Mouse (Mus musculus) liver, embryonic 14.5 days (tissue): ENCODE results near the gene Fbxw5. TPM values are rescaled to one million over a fixed set of nuclear protein-coding genes. Genes with fewer than 3 reads are reported as not detected.

ENCODE experiments used
- ATAC-seq: fragments of 200-750 bp; cut with Nextera tagmentation; 2 replicates; pipeline ENCODE4 v1.8.0; 2017; ENCODE audit warnings: moderate number of reproducible peaks, mild to moderate bottlenecking, moderate library complexity; ENCODE audit not compliant: insufficient read depth
- DNase-seq, 3 experiments: peaks; one replicate each; pipeline ENCODE4 v3.0.0-alpha.2; 2012 to 2013; ENCODE audit warnings: low read depth in 3 of 3, low spot score in 3 of 3
- H3K27ac ChIP-seq: fragments of 300-500 bp; sonication (generic); 2 replicates; pipeline ENCODE4 v1.5.1; 2014; ENCODE audit warnings: moderate library complexity, mild to moderate bottlenecking, control low read depth, inconsistent platforms
- H3K27me3 ChIP-seq: fragments of 300-500 bp; sonication (generic); 2 replicates; pipeline ENCODE4 v1.6.1; 2014; ENCODE audit warnings: mild to moderate bottlenecking, low read length, moderate library complexity; ENCODE audit not compliant: control insufficient read depth, insufficient read depth
- H3K36me3 ChIP-seq: fragments of 300-500 bp; sonication (generic); replicated peaks from 2 replicates; pipeline ENCODE4 v1.6.1; 2014; ENCODE audit warnings: low read depth; ENCODE audit not compliant: control insufficient read depth, insufficient read depth
- H3K4me1 ChIP-seq, 2 experiments: fragments of 200-500 bp in 1 of 2; fragments of 300-500 bp in 1 of 2; sonication (generic) in 1 of 2; replicated peaks; 2 replicates each; pipeline ENCODE4 v1.6.1; 2012 to 2014; ENCODE audit warnings: antibody characterized with exemption in 1 of 2, inconsistent platforms in 1 of 2, low read length in 1 of 2; ENCODE audit not compliant: control insufficient read depth in 2 of 2, insufficient read depth in 2 of 2
- H3K4me2 ChIP-seq: fragments of 300-500 bp; sonication (generic); 2 replicates; pipeline ENCODE4 v1.6.1; 2014; ENCODE audit warnings: low read depth, mild to moderate bottlenecking, control low read depth, moderate library complexity
- H3K4me3 ChIP-seq, 2 experiments: fragments of 200-500 bp in 1 of 2; fragments of 300-500 bp in 1 of 2; sonication (generic) in 1 of 2; 2 replicates each; pipeline ENCODE4 v1.5.1; 2012 to 2014; ENCODE audit warnings: low read depth in 2 of 2, low read length in 2 of 2, mild to moderate bottlenecking in 2 of 2, control low read depth in 1 of 2, inconsistent platforms in 1 of 2, moderate library complexity in 1 of 2; ENCODE audit not compliant: insufficient read depth in 1 of 2
- H3K9ac ChIP-seq: fragments of 300-500 bp; sonication (generic); replicated peaks from 2 replicates; pipeline ENCODE4 v1.6.1; 2014; ENCODE audit warnings: mild to moderate bottlenecking, control low read depth, moderate library complexity
- H3K9me3 ChIP-seq: fragments of 300-500 bp; sonication (generic); 2 replicates; pipeline ENCODE4 v1.6.1; 2016; ENCODE audit warnings: low read length, mixed read lengths; ENCODE audit not compliant: control insufficient read depth
- CTCF ChIP-seq: IDR thresholded peaks from 2 replicates; pipeline ENCODE4 v1.5.1; 2016; ENCODE audit warnings: antibody characterized with exemption, low read depth, control low read depth
- EP300 ChIP-seq: IDR thresholded peaks from 2 replicates; pipeline ENCODE4 v1.6.1; 2016; ENCODE audit warnings: antibody characterized with exemption, low read depth
- WGBS: fragments of 180-500 bp; shearing (Covaris S2); extraction: QIAGEN DNeasy Blood & Tissue Kit; methylation state at CpG from one replicate; pipeline ENCODE4 v1.1.7; 2014; ENCODE audit not compliant: insufficient replicate concordance; 5-methylcytosine and 5-hydroxymethylcytosine counted together
- polyA plus RNA-seq, 2 experiments: library from polyadenylated mRNA; depleted of rRNA in 1 of 2; stranded (reverse) in 1 of 2; unstranded in 1 of 2; fragments of >200 nt; fragmentation: Nextera tagmentation in 1 of 2; extraction: Ambion mirVana in 1 of 2; gene quantifications; 2 replicates each; pipeline versions ENCODE4 v1.2.1 to v1.2.3; 2012 to 2014

The Fbxw5 gene
- polyA plus RNA-seq, 2 experiments = 8.1 to 18.3 TPM

DNA sequence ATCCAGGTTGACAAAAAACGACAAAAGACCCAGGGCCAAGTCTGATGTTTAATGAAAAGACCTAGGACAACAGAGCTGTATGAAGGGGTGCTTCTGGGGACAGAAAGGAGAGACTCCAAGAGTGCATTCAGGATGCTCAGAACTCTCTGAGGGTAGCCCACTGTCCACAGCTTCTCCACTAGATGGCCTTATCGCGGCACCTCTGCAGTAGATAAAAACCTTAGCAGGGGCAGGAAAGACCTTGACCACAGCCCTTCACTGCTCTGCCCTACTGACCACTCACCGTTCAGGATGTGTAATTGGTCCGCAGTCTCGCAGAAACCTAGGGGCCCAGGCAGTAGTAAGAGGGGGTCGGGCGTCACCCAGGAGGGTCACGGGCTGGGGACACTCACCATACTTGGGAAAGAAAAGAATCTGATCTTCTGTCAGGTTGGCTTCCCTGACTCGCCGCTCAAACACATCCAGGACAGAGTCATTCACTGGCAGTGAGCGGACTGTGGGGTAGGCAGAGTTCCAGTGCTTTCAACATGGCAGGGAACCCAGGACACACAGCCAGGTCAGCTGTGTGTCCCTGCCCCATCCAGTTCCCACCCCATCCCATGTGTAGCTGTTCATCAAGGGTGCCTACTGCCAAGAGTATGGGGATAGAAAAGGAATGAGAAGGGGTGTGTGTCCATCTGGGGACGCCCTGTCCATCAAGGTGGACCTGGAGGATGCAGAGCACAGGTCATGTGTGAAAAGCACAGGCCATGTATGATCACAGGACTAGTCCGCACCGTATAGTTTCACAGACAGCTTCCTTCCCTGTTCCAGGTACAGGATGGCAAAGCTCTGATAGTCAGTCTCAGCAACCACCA, 1.7 kb upstream of the Fbxw5 start:
- Histone ChIP-seq H3K27me3 (no peaks in the 10 kb centered on the region), H3K27ac (no peak overlapping the region)

DNA sequence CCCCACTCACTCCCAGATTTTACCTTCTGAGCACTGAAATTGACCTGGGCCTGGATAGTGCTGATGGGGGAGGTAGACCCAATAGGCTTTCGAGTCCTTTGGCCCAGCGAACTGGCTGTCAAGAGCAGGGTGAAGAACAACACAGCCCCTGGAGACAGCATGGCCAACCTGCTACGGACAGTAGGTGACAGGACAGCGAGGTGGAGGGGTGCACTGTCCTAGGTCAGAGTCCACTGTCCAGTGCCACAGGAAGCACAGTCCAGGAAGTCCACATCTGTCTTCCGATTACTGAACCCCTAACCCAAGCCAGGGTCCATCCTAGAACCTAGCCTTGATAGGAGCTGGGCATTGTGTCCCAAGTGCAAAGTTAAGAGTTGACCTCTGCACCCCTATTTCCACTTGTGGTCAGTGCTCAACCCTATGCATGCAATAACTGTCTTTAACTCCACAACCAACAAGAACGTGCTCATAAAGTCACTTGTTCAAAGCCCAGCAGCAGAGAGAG, 427 bp upstream of the Fbxw5 start:
- peak overlapping the region; percentile 95 for H3K9ac ChIP-seq
- peak overlapping the region; percentile 48 for H3K27ac ChIP-seq
- peaks cover 3% of the 10 kb centered on the region; the same call in 1 of the 2 replicates for H3K36me3 ChIP-seq
- TF ChIP-seq CTCF (no peak), EP300 (no peak)
- peak; percentile 11 for ATAC-seq
- DNase-seq = no peak
- peaks cover 25 to 37% of the 10 kb centered on the region in 2 experiments for H3K4me1 ChIP-seq
- H3K4me2 ChIP-seq = peak overlapping the region; percentile 97
- H3K27me3 ChIP-seq = no peaks in the 10 kb centered on the region
- H3K9me3 ChIP-seq = no peaks in the 10 kb centered on the region
- H3K4me3 ChIP-seq = peak overlapping the region; percentile 61 to 90
- WGBS = 55% methylated on average over 6 of the region's 6 CpGs

More for the DNA sequence above, 1.7 kb upstream of the Fbxw5 start:
- WGBS = 50% methylated on average over 15 of the region's 15 CpGs
- H3K9ac ChIP-seq = no peak overlapping the region
- no peak for ATAC-seq
- DNase-seq = no peak
- peaks cover 25 to 37% of the 10 kb centered on the region in 2 experiments for H3K4me1 ChIP-seq
- TF ChIP-seq CTCF = no peak
- no peak for TF ChIP-seq EP300
- no peak overlapping the region for H3K4me2 ChIP-seq
- no peaks in the 10 kb centered on the region for H3K36me3 ChIP-seq
- no peaks in the 10 kb centered on the region for H3K9me3 ChIP-seq
- no peak overlapping the region for H3K4me3 ChIP-seq

DNA sequence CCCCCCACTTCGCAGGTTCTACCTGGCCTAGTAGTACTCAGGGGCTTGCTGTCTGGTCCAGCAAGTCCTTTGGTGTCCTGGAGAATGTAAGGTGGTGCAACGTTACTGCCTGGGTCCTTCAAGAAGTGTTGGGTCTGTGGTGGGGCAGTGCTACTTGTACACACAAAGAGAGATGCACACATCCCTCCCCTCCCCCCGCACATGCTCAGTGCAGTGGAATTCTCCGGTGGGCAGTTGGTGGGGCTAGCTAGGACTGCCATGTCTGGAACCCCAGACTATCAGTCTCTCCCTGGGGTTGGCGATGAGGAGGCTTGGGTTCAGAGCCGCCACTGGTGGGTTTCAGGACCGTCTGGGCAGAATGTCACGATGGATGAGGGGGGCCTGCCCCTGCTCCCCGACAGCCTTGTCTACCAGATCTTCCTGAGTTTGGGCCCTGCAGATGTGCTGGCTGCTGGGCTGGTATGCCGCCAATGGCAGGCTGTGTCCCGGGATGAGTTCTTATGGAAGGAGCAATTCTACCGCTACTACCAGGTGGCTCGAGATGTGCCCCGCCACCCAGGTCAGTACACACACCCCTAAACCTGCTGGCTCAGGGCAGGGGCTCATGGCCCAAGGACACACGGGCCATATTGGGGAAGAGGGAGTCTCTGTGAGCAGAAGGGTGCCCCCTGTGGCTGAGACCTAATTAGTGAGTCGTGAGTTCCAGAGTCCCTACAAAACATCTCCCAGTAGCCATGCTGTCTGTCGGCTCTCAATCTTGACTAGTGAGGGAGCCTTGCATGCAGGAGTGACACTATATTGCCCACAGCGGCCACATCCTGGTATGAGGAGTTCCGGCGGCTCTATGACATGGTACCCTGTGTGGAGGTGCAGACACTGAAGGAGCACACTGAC, 1.3 kb downstream of the Fbxw5 start, which contains the start of gene C8g:
Gene C8g, minus strand, starts transcription at position 127 of the 894 bp plus-strand sequence.
- Histone ChIP-seq H3K4me3 (peak within 1 kb of the TSS; percentile 90 to 94), H3K36me3 (peaks cover 3% of the 10 kb centered on the region; the same call in 1 of the 2 replicates), H3K9ac (peak within 1 kb of the TSS; percentile 95), H3K4me2 (peak within 1 kb of the TSS; percentile 97), H3K27me3 (no peaks in the 10 kb centered on the region), H3K27ac (peak within 1 kb of the TSS; percentile 80), H3K9me3 (no peaks in the 10 kb centered on the region), H3K4me1 (peaks cover 25 to 37% of the 10 kb centered on the region in 2 experiments)
- TF ChIP-seq CTCF (peak; percentile 55), EP300 (no peak)
- ATAC-seq (no peak), DNase-seq (no peak)
- WGBS = 67% methylated on average over 20 of the region's 20 CpGs

DNA sequence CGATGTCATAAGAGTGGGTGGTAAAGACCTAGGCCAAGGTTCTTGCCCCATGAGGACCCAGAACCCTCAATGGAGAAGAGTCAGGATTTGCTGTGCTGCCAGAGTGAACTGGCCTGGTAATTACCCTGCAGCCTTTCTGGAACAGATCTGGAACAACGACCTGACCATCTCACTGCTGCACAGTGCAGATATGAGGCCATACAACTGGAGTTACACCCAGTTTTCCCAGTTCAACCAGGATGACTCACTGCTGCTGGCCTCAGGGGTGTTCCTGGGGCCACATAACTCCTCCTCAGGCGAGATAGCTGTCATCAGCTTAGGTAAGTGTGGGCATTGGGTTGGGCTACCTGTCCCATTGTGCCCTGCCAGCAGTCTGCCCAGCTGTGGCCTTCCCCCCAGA, 2.2 kb downstream of the Fbxw5 start:
- H3K9me3 ChIP-seq = no peaks in the 10 kb centered on the region
- H3K4me2 ChIP-seq = peak overlapping the region; percentile 97
- peak; percentile 59 for TF ChIP-seq EP300
- TF ChIP-seq CTCF = no peak
- WGBS = 43% methylated on average over 3 of the region's 3 CpGs
- peak overlapping the region; percentile 48 for H3K9ac ChIP-seq
- no peaks in the 10 kb centered on the region for H3K27me3 ChIP-seq
- H3K36me3 ChIP-seq = peaks cover 3% of the 10 kb centered on the region; the same call in 1 of the 2 replicates
- peak; percentile 77 for ATAC-seq
- H3K4me3 ChIP-seq = peak overlapping the region in 1 of 2 experiments; percentile 10; a peak in 1 of 4 replicates
- H3K4me1 ChIP-seq = peaks cover 25 to 37% of the 10 kb centered on the region in 2 experiments
- peak overlapping the region; percentile 80 for H3K27ac ChIP-seq
- peak; percentile 67 to 73 (median 69) for DNase-seq
